Mouse (Mus musculus): ENCODE data around the gene Gm10096. TPM values are rescaled to one million over a fixed set of nuclear protein-coding genes. Genes with fewer than 3 reads are reported as not detected.
"Not testable (repeated sequence)": the region's sequence is repeated elsewhere in the genome, so short reads cannot be mapped to it uniquely, and the experiment has no call there.

The Gm10096 gene
- polyA plus RNA-seq (2015; fragmentation: Nextera tagmentation; extraction: Ambion mirVana) = not detected in 2 replicates

- not testable (repeated sequence) for H3K9ac ChIP-seq (ENCODE audit: low read depth, low read length); H3K9me3 ChIP-seq (replicated peaks; ENCODE audit: control insufficient read depth, low read length, poor library complexity, severe bottlenecking); H3K4me1 ChIP-seq (ENCODE audit: control insufficient read depth, insufficient read depth, low read length); H3K27me3 ChIP-seq (ENCODE audit: control insufficient read depth, insufficient read depth, low read depth, low read length); H3K4me3 ChIP-seq (ENCODE audit: low read depth, low read length); ATAC-seq; H3K4me2 ChIP-seq (ENCODE audit: low read length); H3K36me3 ChIP-seq (ENCODE audit: control insufficient read depth, insufficient read depth, low read length); H3K27ac ChIP-seq (ENCODE audit: low read length)
- no CpG with 5 or more reads among the region's 5 CpGs for WGBS
Measured at GRCm38 (mm10) chrX:28954602-28955001, at the start of gene Gm10096. Gm10096 (minus strand) TSS chrX:28954702.
